Mouse (Mus musculus): ENCODE results near the gene Olfr1201.

GRCm38 (mm10) chr2:88838477-88838876 lies 45.6 kb downstream of the Olfr1201 start:
- TF ChIP-seq CTCF (IDR thresholded peaks at IDR 0.05; ENCODE audit: insufficient read depth, low read depth, low read length) (no peak), POLR2A (IDR thresholded peaks at IDR 0.05; ENCODE audit: insufficient read depth, low read depth, low read length) (no peak)
